21 mouse cellular contexts compared by ENCODE assay signal in genomic region chrX:162652445-162652844, GRCm38 (mm10).
"Had no signal": no experiment of that assay in that cellular context is flagged by ENCODE, and none has a peak within 500 bp of the region (broad histone marks: within the 10 kb centered on the region; RNA-seq: fewer than 3 reads in every experiment).

No protein-coding gene starts in this region.

- DNase-seq: liver, postnatal 0 days; lung, adult 2 months; lung, postnatal 14 days; lung, postnatal 36 days; midbrain, embryonic 14.5 days; retina, postnatal 1 day; right cerebral cortex, adult 18-20 months; right cerebral cortex, postnatal 25 days; right cerebral cortex, postnatal 4 days; spleen, adult 18-20 months; thymus, adult 18-20 months; thymus, postnatal 14 days; thymus, postnatal 36 days had no signal

- H3K4me1 ChIP-seq: lung, embryonic 15.5 days; midbrain, embryonic 10.5 days; midbrain, embryonic 12.5 days; neural tube, embryonic 13.5 days; neural tube, embryonic 15.5 days had no signal

- H3K27me3 ChIP-seq: lung, embryonic 15.5 days; midbrain, embryonic 12.5 days; neural tube, embryonic 13.5 days; neural tube, embryonic 15.5 days had no signal

- H3K4me3 ChIP-seq: lung, embryonic 15.5 days; midbrain, embryonic 10.5 days; midbrain, embryonic 12.5 days; myocyte; neural tube, embryonic 13.5 days; neural tube, embryonic 15.5 days had no signal

- H3K36me3 ChIP-seq: lung, embryonic 15.5 days; midbrain, embryonic 10.5 days; midbrain, embryonic 12.5 days; neural tube, embryonic 13.5 days; neural tube, embryonic 15.5 days had no signal

- H3K4me2 ChIP-seq: lung, embryonic 15.5 days; midbrain, embryonic 12.5 days; neural tube, embryonic 13.5 days; neural tube, embryonic 15.5 days had no signal

- H3K9me3 ChIP-seq: lung, embryonic 15.5 days; midbrain, embryonic 10.5 days; midbrain, embryonic 12.5 days; neural tube, embryonic 13.5 days; neural tube, embryonic 15.5 days had no signal

- H3K27ac ChIP-seq: lung, embryonic 15.5 days; midbrain, embryonic 10.5 days; midbrain, embryonic 12.5 days; neural tube, embryonic 13.5 days; neural tube, embryonic 15.5 days had no signal

- ATAC-seq: liver, postnatal 0 days; lung, postnatal 0 days; midbrain, embryonic 16.5 days had no signal

- H3K9ac ChIP-seq: liver, postnatal 0 days; lung, embryonic 15.5 days; midbrain, embryonic 12.5 days; neural tube, embryonic 13.5 days; neural tube, embryonic 15.5 days had no signal
